Comparison of ENCODE assay signal across 34 mouse cellular contexts in the genomic region with DNA sequence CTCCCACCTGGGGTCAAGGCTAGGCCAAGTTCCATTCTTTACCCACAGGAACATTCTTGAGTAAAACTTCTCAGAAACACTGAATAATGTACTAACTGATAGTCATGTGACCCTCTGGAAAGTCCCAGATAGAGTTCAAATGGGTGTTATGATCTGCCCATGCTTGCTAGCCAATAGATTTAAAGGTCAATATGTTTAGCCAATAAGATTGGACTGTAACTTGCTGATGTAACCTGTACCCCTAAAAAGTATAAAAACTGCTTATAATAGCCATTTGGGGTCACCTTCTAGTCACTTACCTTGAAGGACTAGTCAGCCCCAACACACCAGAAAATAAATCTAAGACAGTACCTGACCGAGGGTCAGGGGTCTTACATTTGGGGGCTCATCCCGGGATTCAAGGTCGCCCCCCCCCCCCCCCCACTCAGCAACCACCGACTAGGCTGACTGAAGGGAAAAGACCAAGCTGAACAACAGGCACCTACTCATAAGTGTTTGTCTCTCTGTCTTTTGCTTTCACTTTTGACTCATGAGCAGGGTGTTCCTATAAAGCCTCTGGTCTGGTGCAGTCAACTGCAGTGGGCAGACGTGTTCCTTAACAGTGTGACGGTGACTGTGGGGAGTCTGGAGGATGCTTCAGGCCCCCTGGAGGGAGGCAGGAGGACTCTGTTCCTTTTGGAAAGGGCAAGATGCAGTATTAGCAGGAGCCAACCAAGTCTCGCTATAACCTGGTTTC. TPM values are rescaled to one million over a fixed set of nuclear protein-coding genes. Genes with fewer than 3 reads are reported as not detected.
DNase-seq lines count a peak whose midpoint lies in the region; ATAC-seq and TF ChIP-seq lines count a peak whose summit lies in the region.
"Had no signal": no experiment of that assay in that cellular context is flagged by ENCODE, and none has a peak within 500 bp of the region (broad histone marks: within the 10 kb centered on the region; RNA-seq: fewer than 3 reads in every experiment).

No protein-coding gene starts in this region.

- H3K4me3 ChIP-seq in megakaryocyte, embryonic 14.5 days (replicated peaks), result peak overlapping the region; percentile 78
- no peak overlapping the region for H3K4me3 ChIP-seq in myocyte
- H3K4me3 ChIP-seq: embryonic facial prominence, embryonic 13.5 days; erythroblast, embryonic 14.5 days; forebrain, embryonic 12.5 days; heart, adult 2 months; heart, embryonic 15.5 days; hindbrain, embryonic 15.5 days; left cerebral cortex, adult 2 months; limb, embryonic 15.5 days; midbrain, embryonic 13.5 days; neural tube, embryonic 12.5 days had no signal

- H3K79me2 ChIP-seq in myocyte (ENCODE audit: control insufficient read depth, insufficient read depth), result no peaks in the 10 kb centered on the region

- peak; percentile 30 for DNase-seq in A20 (ENCODE audit: low read depth, low spot score)
- DNase-seq in NIH3T3 (ENCODE audit: low read depth), result peak; percentile 23
- no peak for DNase-seq in right cerebral cortex, adult 18-20 months
- DNase-seq in spleen, adult 12 weeks (ENCODE audit: low spot score), result no peak
- DNase-seq in heart, adult 8-10 months (ENCODE audit: low spot score), result no peak
- DNase-seq: adrenal gland, adult 2 months; cerebellum, adult 2 months; cerebellum, postnatal 25 days; gastrocnemius, postnatal 36 days; heart, adult 2 months; heart, postnatal 36 days; kidney, adult 11 months; layer of hippocampus, adult 9-11 months; left cerebral cortex, postnatal 4 days; lung, embryonic 14.5 days; lung, postnatal 4 days; retina, postnatal 1 day; right cerebral cortex, postnatal 4 days; thymus, adult 18-20 months; thymus, postnatal 4 days had no signal

- H3K4me2 ChIP-seq in myocyte (ENCODE audit: low read depth), result peak overlapping the region; percentile 39
- H3K4me2 ChIP-seq: embryonic facial prominence, embryonic 13.5 days; forebrain, embryonic 12.5 days; heart, embryonic 15.5 days; hindbrain, embryonic 15.5 days; limb, embryonic 15.5 days; lung, embryonic 14.5 days; midbrain, embryonic 13.5 days; neural tube, embryonic 12.5 days had no signal

- no peak overlapping the region for H3ac ChIP-seq in myocyte (ENCODE audit: control insufficient read depth, insufficient read length)

- H3K36me3 ChIP-seq in megakaryocyte, embryonic 14.5 days (replicated peaks; ENCODE audit: low read length), result no peaks in the 10 kb centered on the region
- H3K36me3 ChIP-seq in myocyte (ENCODE audit: control insufficient read depth, insufficient read depth), result no peaks in the 10 kb centered on the region
- H3K36me3 ChIP-seq: embryonic facial prominence, embryonic 13.5 days; forebrain, embryonic 12.5 days; heart, embryonic 15.5 days; hindbrain, embryonic 15.5 days; limb, embryonic 15.5 days; midbrain, embryonic 13.5 days; neural tube, embryonic 12.5 days had no signal

- no peaks in the 10 kb centered on the region for H3K4me1 ChIP-seq in megakaryocyte, embryonic 14.5 days
- H3K4me1 ChIP-seq: embryonic facial prominence, embryonic 13.5 days; forebrain, embryonic 12.5 days; heart, embryonic 15.5 days; hindbrain, embryonic 15.5 days; limb, embryonic 15.5 days; midbrain, embryonic 13.5 days; neural tube, embryonic 12.5 days had no signal

- no peak for TF ChIP-seq POLR2A in myocyte (IDR thresholded peaks at IDR 0.05; ENCODE audit: insufficient read length, low read depth)

- peaks cover 3% of the 10 kb centered on the region; the same call in 1 of the 2 replicates for H3K9me3 ChIP-seq in megakaryocyte, embryonic 14.5 days
- H3K9me3 ChIP-seq: embryonic facial prominence, embryonic 13.5 days; forebrain, embryonic 12.5 days; heart, embryonic 15.5 days; hindbrain, embryonic 15.5 days; limb, embryonic 15.5 days; midbrain, embryonic 13.5 days; neural tube, embryonic 12.5 days had no signal

- H3K27me3 ChIP-seq in megakaryocyte, embryonic 14.5 days (replicated peaks), result no peaks in the 10 kb centered on the region
- no peaks in the 10 kb centered on the region for H3K27me3 ChIP-seq in myocyte (ENCODE audit: control insufficient read depth, insufficient read depth, insufficient read length)
- H3K27me3 ChIP-seq: embryonic facial prominence, embryonic 13.5 days; forebrain, embryonic 12.5 days; heart, embryonic 15.5 days; hindbrain, embryonic 15.5 days; limb, embryonic 15.5 days; midbrain, embryonic 13.5 days; neural tube, embryonic 12.5 days had no signal

- ATAC-seq in megakaryocyte, adult 5-6 weeks (ENCODE audit: poor library complexity, severe bottlenecking), result no peak
- ATAC-seq: midbrain, embryonic 13.5 days had no signal

TF ChIP-seq in myocyte, 11 proteins besides CTCF, POLR2A, EP300 and RAD21:
- TF ChIP-seq USF1 (IDR thresholded peaks at IDR 0.05; ENCODE audit: low read depth) (no peak), SRF (IDR thresholded peaks at IDR 0.05; ENCODE audit: control insufficient read depth, insufficient read length, low read depth) (no peak), MAX (IDR thresholded peaks at IDR 0.05; ENCODE audit: low read depth) (no peak), TCF3 (IDR thresholded peaks at IDR 0.05; ENCODE audit: insufficient read length, low read depth) (no peak), MYOG (IDR thresholded peaks at IDR 0.05; ENCODE audit: control insufficient read depth in 1 of 3, insufficient read depth in 1 of 3, insufficient read length in 2 of 3, low read depth in 2 of 3) (no peak), REST (IDR thresholded peaks at IDR 0.05; ENCODE audit: insufficient read depth, insufficient read length) (no peak), MYOD1 (IDR thresholded peaks at IDR 0.05; ENCODE audit: control insufficient read depth in 1 of 3, insufficient read length in 2 of 3, low read depth in 2 of 3) (no peak), POLR2AphosphoS2 (IDR thresholded peaks at IDR 0.05; ENCODE audit: insufficient read length, low read depth) (no peak), E2F4 (IDR thresholded peaks at IDR 0.05; ENCODE audit: insufficient read depth) (no peak), TCF12 (IDR thresholded peaks at IDR 0.05; ENCODE audit: insufficient read depth, poor library complexity, severe bottlenecking) (no peak), CEBPB (IDR thresholded peaks at IDR 0.05; ENCODE audit: insufficient read depth, poor library complexity, severe bottlenecking) (no peak)

RNA-seq across cellular contexts. Expression of gene Tmem45a2, which starts 40.9 kb away (rescaled TPM):
- polyA plus RNA-seq in megakaryocyte, embryonic 14.5 days (2012; ENCODE audit: insufficient read depth, low replicate concordance), result not detected in 2 replicates
- total RNA-seq in megakaryocyte, adult 5-6 weeks (2015), result 2.8 and 5.6 TPM in 2 replicates
- total RNA-seq in megakaryocyte, adult 5-6 weeks (2017), result 1.1 TPM in 2 replicates
- polyA plus RNA-seq in myocyte (2012; fragmentation: generic; extraction: Trizol), result not detected
- total RNA-seq in heart, adult 8-10 months (2022), result not detected
- total RNA-seq: adrenal gland, adult 2 months; gastrocnemius, adult 18-20 months; gastrocnemius, postnatal 36 days; heart, adult 2 months; heart, postnatal 36 days; left cerebral cortex, adult 2 months; left cerebral cortex, postnatal 4 days had no signal
- polyA plus RNA-seq: adrenal gland, adult 2 months; erythroblast, embryonic 14.5 days; forebrain, embryonic 12.5 days; heart, adult 2 months; large intestine, adult 2 months; limb, embryonic 15.5 days; midbrain, embryonic 13.5 days; neural tube, embryonic 12.5 days had no signal

Comparison
In these comparisons a context has a peak if more than half of its experiments do, and no peak if none do; other contexts are left out.
1. DNase-seq: peak in A20 (single experiment) and NIH3T3 (single experiment); none in right cerebral cortex, adult 18-20 months (single experiment), spleen, adult 12 weeks (single experiment) and heart, adult 8-10 months (single experiment).